Mouse (Mus musculus): ENCODE measurements at regions not wholly inside any gene's neighbourhood (a gene's known extent, or its start where the extent isn't known, plus 50 kb on each side); places are given as distances from the start of the nearest gene placed in this dataset.
"Not testable (repeated sequence)": the region's sequence is repeated elsewhere in the genome, so short reads cannot be mapped to it uniquely, and the experiment has no call there.

DNA sequence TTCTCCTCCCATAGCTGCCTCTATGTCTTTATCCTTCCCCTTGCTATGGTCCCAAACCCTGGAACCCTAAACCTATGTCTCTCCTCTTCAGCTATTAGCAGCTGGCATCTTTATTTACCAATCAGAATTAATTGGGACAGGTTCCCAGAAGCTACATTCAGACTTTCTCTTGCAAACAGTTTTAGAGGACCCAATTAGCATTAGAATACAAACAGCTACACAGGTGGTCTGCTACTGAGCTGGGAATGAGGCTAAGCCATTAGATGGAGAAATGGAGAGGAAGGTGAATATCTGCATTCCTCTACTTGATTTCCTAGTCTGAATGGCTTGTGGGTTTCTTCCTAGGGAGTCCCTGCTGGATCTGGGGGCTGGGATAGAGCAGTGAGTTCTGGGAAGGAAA lies 611.9 kb downstream of the A830018L16Rik start:
- DNase-seq (ENCODE audit: low spot score): no peak

DNA sequence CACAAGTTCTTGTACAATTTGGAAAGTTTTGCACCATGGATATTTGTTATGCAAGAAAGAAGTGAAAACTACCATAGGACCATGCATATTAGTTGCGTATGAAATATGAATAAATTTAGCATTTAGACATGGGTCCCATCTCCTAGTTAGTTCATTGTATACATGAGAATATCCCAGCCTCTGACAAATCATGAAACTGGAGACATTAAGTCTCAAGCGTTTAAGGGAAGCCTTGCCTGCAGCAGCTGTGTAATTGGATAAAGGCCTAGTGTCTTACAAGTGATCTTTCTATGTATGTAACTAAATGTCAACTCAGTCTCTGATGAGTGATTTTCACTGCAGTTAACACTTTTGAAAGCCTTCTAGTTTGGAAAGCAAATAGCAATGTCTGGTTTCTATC lies 613.5 kb downstream of the A830018L16Rik start:
- no peak for DNase-seq (ENCODE audit: low spot score)

DNA sequence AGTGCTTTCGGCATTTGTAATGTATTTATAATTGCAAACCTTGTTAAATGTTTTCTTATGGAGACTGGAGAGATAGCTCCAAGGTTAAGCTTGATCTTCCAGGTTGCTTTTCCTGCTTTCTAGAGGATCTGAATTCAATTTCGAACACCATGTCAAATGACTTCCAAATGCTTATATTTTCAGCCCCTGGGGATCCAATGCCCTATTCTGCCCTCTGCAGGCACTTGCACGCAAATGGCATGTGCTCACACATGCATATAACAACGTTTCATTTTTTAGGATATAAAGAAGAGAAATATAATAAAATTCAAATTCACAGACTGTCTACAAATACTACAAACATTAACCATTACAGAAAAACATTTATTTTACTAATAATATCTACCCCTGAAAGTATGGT lies 614.2 kb downstream of the A830018L16Rik start:
- DNase-seq (ENCODE audit: low spot score): no peak

DNA sequence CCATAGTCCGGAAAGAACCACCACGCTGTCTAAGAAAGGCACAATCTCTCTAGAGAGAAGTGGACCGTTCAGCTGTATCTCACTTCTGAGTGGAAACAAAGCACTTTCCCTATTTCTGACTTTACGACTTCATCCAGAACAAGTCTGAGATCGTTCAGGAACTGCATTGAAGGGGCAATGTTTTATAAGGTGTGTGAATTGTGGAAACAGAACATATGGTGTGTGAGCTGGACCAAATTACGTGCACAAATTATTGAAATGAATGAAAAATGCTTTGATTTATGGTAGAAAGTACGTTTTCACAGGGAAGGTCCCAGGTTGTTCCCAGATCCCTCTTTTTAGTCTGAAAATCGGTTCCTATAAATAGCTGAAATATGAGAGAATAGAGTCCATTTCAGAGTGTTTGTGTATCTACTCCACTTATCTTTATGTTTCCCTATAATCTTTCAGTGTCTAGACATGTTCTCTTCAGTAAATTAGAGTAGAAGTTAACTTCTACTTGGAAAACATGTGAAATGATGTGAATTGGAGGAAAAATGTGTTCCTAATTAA lies 638.1 kb downstream of the A830018L16Rik start:
- no peak for DNase-seq (ENCODE audit: low spot score)

DNA sequence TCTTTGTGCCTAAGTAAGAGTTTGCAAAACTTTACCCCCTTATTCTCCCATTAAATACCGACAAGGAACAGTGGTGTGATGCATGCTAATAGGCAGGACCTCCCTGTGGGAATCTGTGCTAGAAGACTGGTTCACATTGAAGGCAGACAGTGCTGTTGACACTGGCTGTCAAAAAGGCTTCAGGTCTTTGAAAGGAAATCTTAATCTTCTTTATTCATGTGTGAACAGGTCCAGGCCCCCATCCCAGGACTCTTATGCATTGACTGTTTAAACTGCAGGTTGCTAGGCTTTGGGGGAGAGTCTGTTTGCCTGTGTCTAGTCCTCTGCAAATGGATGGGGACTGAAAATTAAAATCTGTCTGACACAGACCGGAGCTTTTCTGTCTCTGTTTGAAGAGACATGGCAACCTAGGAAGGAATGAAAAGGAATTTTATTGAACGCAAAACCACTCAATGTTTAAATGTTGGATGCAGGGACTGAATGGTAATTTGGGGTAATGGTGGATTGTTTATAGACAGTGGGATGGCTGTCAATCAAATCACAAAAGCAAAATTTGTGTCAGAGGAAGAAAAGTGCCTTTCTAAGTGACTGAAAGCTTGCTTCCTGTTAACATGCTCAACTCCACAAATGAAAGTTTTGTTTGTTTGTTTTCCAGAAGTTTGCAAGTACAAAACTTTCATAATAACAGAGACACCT lies 642.1 kb downstream of the A830018L16Rik start:
- DNase-seq (ENCODE audit: low spot score): peak; percentile 75

DNA sequence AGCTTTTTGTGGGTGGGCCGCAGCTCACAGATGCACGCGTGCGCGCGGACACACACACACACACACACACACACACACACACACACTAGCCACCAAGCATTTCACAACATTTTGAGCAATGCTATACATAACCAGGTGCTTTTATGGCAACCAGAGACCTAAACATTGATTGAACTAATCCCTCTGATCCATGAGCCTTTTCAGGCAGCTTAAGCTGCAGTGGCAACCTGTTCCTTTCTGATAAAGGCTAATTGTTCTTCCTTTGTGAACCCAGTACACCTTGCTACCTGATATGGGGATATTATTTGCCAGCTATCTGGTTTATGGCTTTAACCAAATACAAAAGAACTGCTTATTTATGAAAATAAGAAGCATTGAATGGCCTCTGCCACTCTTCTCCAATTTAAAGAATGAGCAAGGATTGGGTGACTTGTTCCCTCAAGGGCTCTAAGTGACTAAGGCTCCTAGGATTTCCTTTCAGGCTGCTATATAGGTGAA lies 651.2 kb downstream of the A830018L16Rik start:
- DNase-seq (ENCODE audit: low spot score): no peak

DNA sequence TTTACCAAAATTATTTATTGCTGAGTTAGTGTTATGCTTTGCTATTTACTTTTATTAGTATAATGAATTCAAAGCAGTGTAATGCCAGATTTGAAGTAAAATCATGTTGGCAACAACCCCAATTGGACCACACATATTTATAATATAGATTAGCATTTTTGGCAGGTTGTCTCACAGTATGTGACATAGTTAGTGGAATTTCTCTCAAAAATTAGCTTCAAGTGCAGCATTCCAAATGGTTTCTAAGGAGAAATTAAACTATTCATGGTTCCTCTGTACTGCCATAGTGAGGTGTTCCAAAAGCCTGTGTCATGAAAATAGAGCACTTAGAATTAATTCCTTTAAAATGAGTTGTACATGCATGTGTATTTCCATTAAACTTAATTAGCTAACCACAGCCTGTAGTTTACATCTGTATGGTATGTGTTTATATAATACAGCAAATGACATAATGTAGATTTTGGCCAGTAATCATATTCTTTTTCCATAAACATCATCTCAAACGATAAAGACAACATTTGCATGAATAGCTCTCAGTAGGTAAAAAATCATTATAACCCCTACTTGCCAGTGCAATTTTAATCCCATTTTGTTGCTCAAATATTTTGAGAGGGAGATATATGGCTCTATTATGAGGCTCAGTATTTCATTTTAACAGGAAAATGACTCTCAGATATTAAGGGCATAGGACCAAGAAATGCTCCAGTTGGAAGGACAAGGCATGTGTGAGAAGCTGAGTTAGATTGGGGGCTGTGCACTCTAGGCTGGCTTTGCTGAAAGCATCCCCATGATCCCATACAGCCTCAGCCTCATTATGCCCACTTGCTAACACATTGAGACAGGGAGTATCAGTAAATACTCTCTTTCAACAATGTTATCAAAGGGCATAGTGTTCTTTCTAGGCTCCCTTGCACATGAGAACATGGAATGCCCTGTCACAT lies 678.9 kb downstream of the A830018L16Rik start:
- no peak for DNase-seq (ENCODE audit: low spot score)

DNA sequence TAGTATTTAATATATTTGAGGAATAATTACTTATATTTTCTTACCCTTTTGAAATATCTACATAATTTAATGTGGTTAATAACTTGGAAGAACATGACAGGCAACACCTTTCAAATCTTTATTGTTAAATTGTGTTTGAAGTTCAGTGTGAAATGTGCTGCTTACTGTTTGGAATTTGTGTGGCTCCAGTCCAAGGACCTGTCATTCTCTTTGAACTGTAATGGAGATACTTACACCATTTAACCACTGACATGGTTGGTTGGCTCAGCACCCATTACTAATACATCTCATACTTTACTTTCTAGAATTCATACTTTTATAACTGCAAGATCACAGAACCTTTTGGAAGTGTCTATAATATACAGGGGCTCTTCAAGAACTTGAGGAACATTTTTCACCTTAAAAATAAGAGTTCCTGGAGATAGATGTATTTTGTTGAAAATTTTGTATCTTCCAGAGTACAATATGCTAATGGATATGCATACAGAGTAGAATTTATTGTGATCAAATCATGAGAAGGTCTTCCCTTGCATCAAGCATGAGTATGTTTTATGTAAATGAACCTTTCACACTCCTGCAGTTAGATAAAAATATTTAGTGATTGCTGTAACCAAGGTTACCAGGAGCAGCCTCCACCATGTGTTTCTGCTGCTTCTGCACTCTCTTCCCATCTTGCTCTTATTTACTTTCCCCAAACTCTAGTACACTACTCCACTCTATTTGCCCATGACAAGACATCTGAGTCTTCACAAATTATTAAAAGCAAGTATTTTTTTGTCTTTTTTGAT lies 701.3 kb downstream of the A830018L16Rik start:
- no peak for DNase-seq (ENCODE audit: low spot score)

DNA sequence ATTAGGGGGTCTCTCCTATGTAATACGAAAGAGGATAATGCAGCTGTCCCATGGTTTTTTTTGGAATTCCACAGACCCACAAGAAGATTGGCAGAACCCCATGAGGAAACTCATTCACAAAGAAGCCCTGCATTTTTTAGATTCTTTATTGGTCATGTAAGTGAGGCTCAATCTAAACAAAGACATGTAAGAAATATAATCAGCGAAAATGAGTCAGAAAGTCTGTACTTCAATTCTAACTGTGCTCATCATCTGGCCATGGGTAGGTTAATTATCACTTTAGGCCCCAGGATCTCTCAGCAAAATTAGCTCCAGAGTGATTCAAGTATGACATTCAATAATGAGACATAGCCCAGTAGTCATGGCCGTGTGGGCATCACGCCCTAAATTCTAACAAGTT lies 703.2 kb downstream of the A830018L16Rik start:
- DNase-seq (ENCODE audit: low spot score): no peak

DNA sequence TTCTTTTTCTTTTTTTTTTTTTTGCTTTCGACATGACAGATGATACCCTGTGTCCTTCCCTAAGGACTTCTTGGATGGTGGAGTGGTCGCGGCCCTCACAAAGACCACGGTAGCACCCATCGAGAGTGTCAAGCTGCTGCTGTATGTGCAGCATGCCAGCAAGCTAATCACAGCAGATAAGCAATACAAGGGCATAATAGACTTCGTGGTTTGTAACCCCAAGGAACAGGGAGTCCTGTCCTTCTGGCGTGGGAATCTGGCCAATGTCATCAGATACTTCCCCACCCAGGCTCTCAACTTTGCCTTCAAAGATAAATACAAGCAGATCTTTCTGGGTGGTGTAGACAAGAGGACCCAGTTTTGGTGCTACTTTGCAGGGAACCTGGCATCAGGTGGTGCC lies 707.0 kb downstream of the A830018L16Rik start:
- no peak for DNase-seq (ENCODE audit: low spot score)

DNA sequence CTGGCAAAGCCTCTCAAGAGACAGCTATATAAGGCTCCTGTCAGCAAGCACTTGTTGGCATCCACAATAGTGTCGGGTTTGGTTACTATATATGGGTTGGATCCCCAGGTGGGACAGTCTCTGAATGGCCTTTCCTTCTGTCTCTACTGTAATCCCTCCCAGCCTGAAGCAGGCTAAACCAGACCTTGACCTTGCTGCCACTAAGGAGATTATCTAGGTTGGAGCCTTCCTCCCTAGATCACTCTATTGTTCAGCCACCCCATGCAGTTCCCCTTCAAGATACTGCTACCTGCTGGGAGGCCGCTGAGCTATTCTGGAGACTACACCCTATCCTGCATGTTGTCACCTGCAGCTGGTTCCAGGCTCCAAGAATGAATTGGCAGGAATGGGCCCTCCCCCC lies 712.7 kb downstream of the A830018L16Rik start:
- DNase-seq (ENCODE audit: low spot score): not testable (repeated sequence)

DNA sequence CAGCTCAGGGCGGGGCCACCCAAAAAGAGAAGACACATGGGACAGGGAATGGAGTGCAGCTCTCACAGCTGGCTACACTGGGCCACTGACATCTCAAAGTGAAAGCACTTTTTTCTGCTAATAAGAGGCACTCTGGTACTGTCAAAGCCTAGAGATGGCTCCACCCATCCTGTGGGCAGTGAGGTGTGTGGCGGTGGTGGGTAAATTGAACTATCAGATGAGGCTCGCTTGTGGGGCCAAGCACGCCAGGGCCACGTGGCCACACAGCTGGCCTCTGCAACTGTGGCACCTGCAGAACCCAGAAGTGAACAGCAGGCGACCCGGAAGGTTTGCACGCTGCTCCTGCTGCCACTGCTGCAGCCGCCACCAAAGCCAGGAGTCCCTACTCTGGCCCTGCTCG lies 756.6 kb downstream of the A830018L16Rik start:
- no peak for DNase-seq (ENCODE audit: low spot score)

DNA sequence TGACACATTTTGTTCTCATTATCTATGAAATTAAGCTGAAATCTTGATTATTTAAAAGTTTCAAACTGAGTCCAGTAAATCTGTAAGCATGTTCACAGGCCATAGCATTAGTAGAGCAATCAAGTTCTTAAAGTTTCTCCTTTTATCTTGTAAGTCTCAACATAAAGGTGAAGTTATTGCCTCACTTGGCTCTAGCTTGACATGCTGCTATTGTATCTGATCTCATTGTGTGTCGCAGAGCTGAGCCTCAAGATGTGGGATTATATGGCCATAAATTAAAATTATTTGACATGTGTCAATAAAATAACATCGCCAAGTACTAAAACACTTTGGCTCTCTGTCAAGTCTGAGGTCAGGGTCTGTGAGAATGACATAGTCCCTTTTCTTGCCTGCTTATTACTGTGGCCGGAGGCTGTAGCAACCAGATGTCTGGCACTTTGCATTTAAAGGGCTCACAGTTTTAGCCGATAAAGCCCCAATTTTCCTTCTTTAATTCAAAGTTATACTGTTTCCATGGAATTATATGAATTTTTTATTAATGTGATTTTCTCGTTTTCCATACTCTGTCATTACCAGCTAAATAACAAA lies 775.8 kb downstream of the A830018L16Rik start:
- DNase-seq (ENCODE audit: low spot score): no peak

DNA sequence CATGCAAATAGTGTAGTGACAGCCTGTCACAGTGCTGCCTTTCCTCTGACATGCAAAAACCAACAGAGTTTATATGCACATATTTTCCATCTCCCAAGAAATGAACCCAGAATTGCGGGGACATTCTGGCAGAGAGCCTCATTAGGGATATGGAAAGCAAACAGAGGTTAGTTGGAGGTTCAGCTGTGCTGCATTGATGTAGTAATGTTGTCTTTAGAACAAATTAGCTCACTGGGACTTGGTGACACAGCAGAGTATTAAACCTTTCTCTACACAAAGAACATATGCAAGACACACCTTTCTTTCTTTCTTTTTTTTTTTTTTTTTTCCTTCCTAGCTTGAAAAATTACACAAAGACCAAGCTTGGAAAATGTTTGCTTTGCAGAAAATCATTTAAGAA lies 778.7 kb downstream of the A830018L16Rik start:
- no peak for DNase-seq (ENCODE audit: low spot score)

DNA sequence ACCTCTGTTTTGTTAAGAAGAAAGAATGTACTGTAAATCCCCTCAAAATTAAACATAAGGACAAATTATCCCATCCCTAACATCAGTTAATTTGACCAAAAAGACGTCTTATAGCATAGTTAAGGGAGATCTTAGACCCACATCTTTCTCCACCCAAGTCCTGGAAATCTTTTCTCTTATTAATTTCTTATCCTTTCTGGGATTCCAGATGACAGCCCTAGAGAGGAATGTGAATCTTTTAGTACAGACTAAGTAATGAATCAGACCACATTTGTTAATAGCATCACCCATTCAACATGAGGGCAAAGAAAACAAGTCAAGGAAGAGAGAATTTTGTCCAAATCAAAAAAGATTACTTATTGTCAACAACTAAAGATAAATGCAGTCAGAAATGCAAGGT lies 817.2 kb downstream of the A830018L16Rik start:
- no peak for DNase-seq (ENCODE audit: low spot score)

DNA sequence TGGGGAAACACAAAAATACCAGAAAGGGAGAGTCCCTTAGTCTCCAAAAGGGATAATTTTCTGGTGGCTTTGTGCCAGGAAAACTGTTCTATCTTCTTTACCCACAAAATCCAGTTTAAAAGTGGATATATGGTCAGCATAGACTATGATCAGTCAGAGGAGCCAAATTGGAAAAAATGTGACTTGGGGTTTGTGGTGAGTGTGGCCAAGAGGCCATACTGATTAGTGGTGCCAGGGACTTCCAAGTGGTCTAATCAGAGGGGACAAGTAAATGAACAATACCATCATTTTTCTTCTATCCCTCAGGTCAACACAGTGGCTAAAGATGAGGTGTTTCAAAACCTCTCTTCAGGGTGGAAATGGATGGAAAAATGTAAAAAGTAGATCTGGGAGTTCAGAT lies 828.2 kb downstream of the A830018L16Rik start:
- DNase-seq (ENCODE audit: low spot score): no peak

DNA sequence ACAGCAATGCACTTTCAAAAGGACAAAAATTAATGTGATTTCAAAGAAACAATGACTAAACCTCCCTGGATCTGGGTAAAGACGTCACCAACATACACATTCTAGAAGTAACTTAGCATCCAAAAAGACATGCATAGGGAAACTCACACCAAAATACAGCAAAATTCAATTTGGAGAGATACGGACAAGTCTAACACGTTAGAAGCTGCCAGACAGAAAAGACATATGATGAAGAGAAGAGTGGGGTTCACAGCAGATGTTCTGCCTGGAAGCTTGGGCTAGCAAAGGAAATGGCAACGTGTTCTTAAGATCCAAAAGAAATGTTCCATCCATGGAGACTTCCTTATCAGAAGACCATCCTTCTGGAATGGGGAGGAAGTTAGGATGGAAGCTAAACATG lies 868.6 kb downstream of the A830018L16Rik start:
- no peak for DNase-seq (ENCODE audit: low spot score)

DNA sequence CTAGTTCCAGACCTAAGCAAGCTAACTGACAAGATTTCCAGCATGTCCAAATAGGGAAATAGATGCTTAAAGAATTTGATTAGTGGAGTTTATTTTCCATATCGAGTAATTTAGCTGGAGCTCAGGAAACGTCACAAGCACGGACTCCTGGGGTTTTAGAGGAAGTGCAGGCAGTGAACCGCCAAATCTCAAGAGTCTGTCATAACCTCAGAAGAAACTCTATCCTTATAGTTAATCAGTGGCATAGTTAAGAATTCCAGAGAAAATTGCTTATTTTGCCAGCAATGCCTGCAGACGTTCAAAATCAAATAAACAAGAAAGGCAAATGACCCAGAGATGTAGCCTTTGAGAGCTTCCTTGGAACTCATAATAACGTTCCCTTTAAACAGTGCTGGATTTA lies 871.6 kb downstream of the A830018L16Rik start:
- DNase-seq (ENCODE audit: low spot score): peak; percentile 7

DNA sequence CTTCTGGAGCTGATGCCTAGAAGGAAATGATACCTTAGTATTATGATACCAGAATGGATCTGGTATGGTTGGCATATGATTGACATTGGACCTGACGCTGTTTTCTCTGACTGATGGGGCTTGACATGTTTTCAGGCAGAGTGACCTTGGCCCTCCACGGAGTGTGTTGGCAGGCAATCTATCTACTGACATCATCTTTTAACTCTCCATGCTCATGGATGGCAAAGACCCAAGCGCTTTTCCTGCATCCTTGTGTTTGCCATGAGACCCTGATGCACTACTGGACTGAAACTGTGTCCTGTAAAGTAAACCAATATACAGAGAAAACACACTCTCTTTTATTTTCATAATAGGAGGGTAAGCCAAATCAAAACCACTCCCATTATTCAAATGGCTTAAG lies 872.1 kb downstream of the A830018L16Rik start:
- no peak for DNase-seq (ENCODE audit: low spot score)

DNA sequence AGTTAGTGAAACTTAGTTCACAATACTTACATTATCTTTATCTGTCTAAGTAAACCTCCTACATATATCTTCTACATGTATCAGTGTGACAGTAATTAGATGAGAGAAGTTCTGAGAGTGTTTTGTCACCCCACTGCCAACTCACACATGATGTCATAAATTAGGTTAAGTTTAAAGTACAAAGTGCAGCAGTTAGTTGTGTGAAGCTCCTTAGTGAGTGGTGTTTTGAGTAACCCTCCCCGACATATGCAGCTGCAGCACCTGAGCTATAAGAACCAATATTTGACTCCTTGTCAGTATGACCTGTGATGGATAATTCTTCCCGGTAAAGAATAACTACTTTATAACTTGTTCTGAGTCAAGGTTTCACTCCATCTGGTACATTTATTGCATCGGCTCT lies 874.6 kb downstream of the A830018L16Rik start:
- no peak for DNase-seq (ENCODE audit: low spot score)

DNA sequence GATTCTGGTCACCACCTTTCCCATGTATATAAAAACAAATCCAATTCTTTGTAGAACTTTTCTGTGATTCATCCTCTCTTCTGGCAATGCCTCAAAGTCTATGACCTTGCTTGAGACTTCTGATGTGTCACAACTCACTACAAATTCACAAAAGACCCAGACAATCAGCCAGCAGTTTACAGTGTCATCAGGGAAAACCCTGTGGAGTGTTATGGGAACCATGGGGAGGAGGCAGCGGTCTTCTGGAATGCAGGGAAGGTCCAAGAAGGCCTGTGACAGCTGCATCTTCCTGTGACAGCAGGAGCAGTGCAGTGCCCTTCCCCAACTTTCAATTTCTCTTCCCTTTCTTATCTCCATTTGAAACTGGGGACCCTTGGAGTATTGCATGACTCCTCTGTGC lies 877.9 kb downstream of the A830018L16Rik start:
- no peak for DNase-seq (ENCODE audit: low spot score)

DNA sequence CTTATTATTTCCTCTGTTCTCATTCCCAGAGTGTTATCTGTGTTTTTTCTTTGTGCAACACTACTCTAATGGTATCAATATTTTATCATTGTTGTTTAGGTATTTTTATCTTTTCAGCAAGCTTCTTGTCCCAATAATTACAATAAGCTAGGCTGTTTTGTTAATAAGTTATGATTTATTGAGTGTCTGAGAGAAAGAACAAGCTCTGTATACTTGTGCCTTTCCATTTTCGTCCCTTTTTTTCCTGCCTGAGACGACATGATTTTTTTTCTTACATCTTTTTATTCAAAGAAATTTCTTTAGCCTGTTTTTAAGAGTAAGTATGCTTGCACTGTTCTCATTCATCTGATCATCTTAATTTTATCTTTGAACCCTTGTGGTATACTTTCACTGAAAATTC lies 904.1 kb downstream of the A830018L16Rik start:
- no peak for DNase-seq (ENCODE audit: low spot score)
